In genomic region chr3:104817481-104817990, GRCm38 (mm10) we compare ENCODE assay signal across 8 mouse cellular contexts. TPM values are rescaled to one million over a fixed set of nuclear protein-coding genes. Genes with fewer than 3 reads are reported as not detected.
DNase-seq lines count a peak whose midpoint lies in the region; ATAC-seq and TF ChIP-seq lines count a peak whose summit lies in the region.

No protein-coding gene starts in this region.

- peaks cover 0 to 12% of the 10 kb centered on the region in 2 experiments; a peak in 2 of 4 replicates for H3K36me3 ChIP-seq in MEL (ENCODE audit: control insufficient read depth in 1 of 2, insufficient read depth in 2 of 2, low read length in 2 of 2)
- H3K36me3 ChIP-seq in forebrain, postnatal 0 days (ENCODE audit: insufficient read depth) = 0 out of 2 replicates have a peak, but pooled peaks cover 5% of the 10 kb centered on the region
- no peaks in the 10 kb centered on the region for H3K36me3 ChIP-seq in hindbrain, embryonic 11.5 days (ENCODE audit: control insufficient read depth, insufficient read depth, low read length)

- DNase-seq in MEL (ENCODE audit: low read depth, low spot score) = peak; percentile 46
- peak; percentile 25 to 48 for DNase-seq in cerebellum, adult 2 months
- DNase-seq in forebrain, postnatal 0 days = peak; percentile 61
- DNase-seq in hindbrain, embryonic 11.5 days (ENCODE audit: low spot score) = peak; percentile 67
- peak; percentile 43 to 47 for DNase-seq in layer of hippocampus, postnatal 25 days (ENCODE audit: extremely low spot score in 1 of 2, low spot score in 1 of 2)
- DNase-seq in lung, postnatal 4 days = peak; percentile 73 to 77
- peak; percentile 75 for DNase-seq in retina, postnatal 1 day
- DNase-seq in urinary bladder, adult 2 months (ENCODE audit: low spot score) = peak; percentile 59

- TF ChIP-seq POLR2A in MEL (IDR thresholded peaks at IDR 0.05; ENCODE audit: control insufficient read depth in 1 of 2, insufficient read depth in 1 of 2, low read depth in 1 of 2, low read length in 2 of 2, poor library complexity in 1 of 2) = no peak; a peak in 1 of 4 replicates
- no peak for TF ChIP-seq POLR2A in cerebellum, adult 2 months (IDR thresholded peaks at IDR 0.05; ENCODE audit: borderline replicate concordance, insufficient read depth, low read length)

- no peaks in the 10 kb centered on the region for H3K27me3 ChIP-seq in MEL (ENCODE audit: control insufficient read depth in 1 of 2, insufficient read depth in 2 of 2, low read length in 2 of 2)
- no peaks in the 10 kb centered on the region for H3K27me3 ChIP-seq in cerebellum, adult 2 months (ENCODE audit: control insufficient read depth, insufficient read depth, low read length)
- H3K27me3 ChIP-seq in forebrain, postnatal 0 days (ENCODE audit: insufficient read depth, low read length) = no peaks in the 10 kb centered on the region
- no peaks in the 10 kb centered on the region for H3K27me3 ChIP-seq in hindbrain, embryonic 11.5 days (ENCODE audit: control insufficient read depth, insufficient read depth, low read length)

- TF ChIP-seq RAD21 in MEL (IDR thresholded peaks at IDR 0.05; ENCODE audit: low read depth, low read length) = no peak

- H3K4me1 ChIP-seq in MEL (ENCODE audit: control insufficient read depth in 1 of 2, insufficient read depth in 2 of 2, low read length in 2 of 2) = peaks cover 0 to 8% of the 10 kb centered on the region in 2 experiments; a peak in 3 of 4 replicates
- H3K4me1 ChIP-seq in cerebellum, adult 2 months (ENCODE audit: control insufficient read depth, insufficient read depth, low read length) = no peaks in the 10 kb centered on the region
- H3K4me1 ChIP-seq in forebrain, postnatal 0 days (ENCODE audit: insufficient read depth) = no peaks in the 10 kb centered on the region
- H3K4me1 ChIP-seq in hindbrain, embryonic 11.5 days (replicated peaks; ENCODE audit: control insufficient read depth, insufficient read depth, low read length) = no peaks in the 10 kb centered on the region

- no peak for TF ChIP-seq EP300 in MEL (IDR thresholded peaks at IDR 0.05; ENCODE audit: low read depth in 1 of 2, low read length in 2 of 2)

- peaks cover 4% of the 10 kb centered on the region; the same call in 1 of the 2 replicates for H3K79me2 ChIP-seq in MEL (ENCODE audit: control insufficient read depth, insufficient read depth, low read length, poor library complexity)

- peak overlapping the region; percentile 79 for H3K9ac ChIP-seq in MEL (ENCODE audit: control insufficient read depth, low read depth, low read length, poor library complexity, severe bottlenecking)
- peak overlapping the region; percentile 62 for H3K9ac ChIP-seq in forebrain, postnatal 0 days
- H3K9ac ChIP-seq in hindbrain, embryonic 11.5 days (ENCODE audit: low read depth, low read length) = peak overlapping the region; percentile 79

- no peak for TF ChIP-seq CTCF in MEL (IDR thresholded peaks at IDR 0.05 in 2 of 3, conservative IDR thresholded peaks at IDR 0.05 in 1 of 3; ENCODE audit: control insufficient read depth in 1 of 3, insufficient read depth in 1 of 3, low read depth in 2 of 3, low read length in 3 of 3, poor library complexity in 1 of 3, severe bottlenecking in 1 of 3)
- no peak for TF ChIP-seq CTCF in cerebellum, adult 2 months (IDR thresholded peaks at IDR 0.05; ENCODE audit: borderline replicate concordance, insufficient read depth, low read depth, low read length)
- TF ChIP-seq CTCF in forebrain, postnatal 0 days (IDR thresholded peaks at IDR 0.05; ENCODE audit: low read depth) = no peak

- H3K4me3 ChIP-seq in MEL (ENCODE audit: control insufficient read depth in 1 of 2, insufficient read depth in 1 of 2, low read depth in 2 of 2, low read length in 2 of 2) = peak overlapping the region; percentile 82 to 95
- H3K4me3 ChIP-seq in cerebellum, adult 2 months (replicated peaks; ENCODE audit: insufficient read depth, low read depth, low read length) = peak overlapping the region; percentile 66
- peak overlapping the region; percentile 69 for H3K4me3 ChIP-seq in forebrain, postnatal 0 days (ENCODE audit: low read depth, low read length)
- peak overlapping the region; percentile 64 for H3K4me3 ChIP-seq in hindbrain, embryonic 11.5 days (ENCODE audit: low read depth, low read length)

- H3K4me2 ChIP-seq in forebrain, postnatal 0 days (ENCODE audit: low read depth) = peak overlapping the region; percentile 94
- H3K4me2 ChIP-seq in hindbrain, embryonic 11.5 days (replicated peaks; ENCODE audit: low read depth, low read length) = peak overlapping the region; percentile 96

- peak overlapping the region; percentile 80 for H3K27ac ChIP-seq in MEL (ENCODE audit: control insufficient read depth, low read depth, low read length)
- H3K27ac ChIP-seq in cerebellum, adult 2 months (ENCODE audit: insufficient read depth, low read length) = no peak overlapping the region
- peak overlapping the region; percentile 69 for H3K27ac ChIP-seq in forebrain, postnatal 0 days (ENCODE audit: low read depth, low read length)
- H3K27ac ChIP-seq in hindbrain, embryonic 11.5 days (ENCODE audit: low read depth, low read length) = no peak overlapping the region; the same call in 1 of the 2 replicates

- ATAC-seq in forebrain, postnatal 0 days = peak; percentile 83
- ATAC-seq in hindbrain, embryonic 11.5 days (ENCODE audit: low FRiP score) = peak; percentile 65

- H3K9me3 ChIP-seq in MEL (replicated peaks; ENCODE audit: insufficient read depth, low read length) = no peaks in the 10 kb centered on the region
- no peaks in the 10 kb centered on the region for H3K9me3 ChIP-seq in forebrain, postnatal 0 days (ENCODE audit: low read length)
- no peaks in the 10 kb centered on the region for H3K9me3 ChIP-seq in hindbrain, embryonic 11.5 days (ENCODE audit: control insufficient read depth, low read length)

- WGBS in cerebellum, adult 2 months = 2% methylated on average over 46 of the region's 46 CpGs
- under 1% methylated on average over 42 of the region's 46 CpGs for whole genome bisulfite sequencing in forebrain, postnatal 0 days
- WGBS in hindbrain, embryonic 11.5 days = 0% methylated on average over 44 of the region's 46 CpGs

TF ChIP-seq in MEL, 35 proteins besides CTCF, POLR2A, EP300 and RAD21 (continues in another document):
- TF ChIP-seq ZC3H11A (IDR thresholded peaks at IDR 0.05; ENCODE audit: low read depth, low read length) = no peak

RNA-seq across cellular contexts. Expression of gene Mov10, which starts 0.8 kb away (rescaled TPM):
- 7.1 and 7.6 TPM in 2 replicates for total RNA-seq in MEL (2012; rRNA removed)
- polyA plus RNA-seq in MEL (2012; ENCODE audit: insufficient read depth in 1 of 2, insufficient read length in 2 of 2, low read depth in 1 of 2, low replicate concordance in 2 of 2, missing spikeins in 1 of 2) = 10 to 100 TPM in 1 of 2 experiments, not detected in 1; 32.5 TPM
- 3.2 and 4.1 TPM in 2 replicates for polyA plus RNA-seq in cerebellum, adult 2 months (2012; rRNA removed)
- 3.9 and 7.7 TPM in 2 replicates for total RNA-seq in forebrain, postnatal 0 days (2014; rRNA removed)
- 3.9 and 4.6 TPM in 2 replicates for polyA plus RNA-seq in forebrain, postnatal 0 days (2015; fragmentation: Nextera tagmentation; extraction: Ambion mirVana)
- polyA plus RNA-seq in hindbrain, embryonic 11.5 days (2014; fragmentation: Nextera tagmentation; extraction: Ambion mirVana) = 15.1 and 15.2 TPM in 2 replicates
- 10 to 100 TPM in 1 of 2 experiments, 1 to 10 TPM in 1; 7.0 to 12.5 TPM for total RNA-seq in layer of hippocampus, postnatal 25 days (2021)
- 7.5 and 11.2 TPM in 2 replicates for polyA plus RNA-seq in urinary bladder, adult 2 months (2012; rRNA removed)

RNA-seq across cellular contexts. Expression of gene Rhoc, which starts 29.4 kb away (rescaled TPM):
- total RNA-seq in MEL (2012; rRNA removed) = not detected in 2 replicates
- under 1 TPM in 1 of 2 experiments, not detected in 1; 0.21 TPM for polyA plus RNA-seq in MEL (2012; ENCODE audit: insufficient read depth in 1 of 2, insufficient read length in 2 of 2, low read depth in 1 of 2, low replicate concordance in 2 of 2, missing spikeins in 1 of 2)
- 30.6 and 31.2 TPM in 2 replicates for polyA plus RNA-seq in cerebellum, adult 2 months (2012; rRNA removed)
- total RNA-seq in forebrain, postnatal 0 days (2014; rRNA removed) = 38.0 and 42.7 TPM in 2 replicates
- polyA plus RNA-seq in forebrain, postnatal 0 days (2015; fragmentation: Nextera tagmentation; extraction: Ambion mirVana) = 42.5 and 45.1 TPM in 2 replicates
- 99.1 and 105 TPM in 2 replicates for polyA plus RNA-seq in hindbrain, embryonic 11.5 days (2014; fragmentation: Nextera tagmentation; extraction: Ambion mirVana)
- 10 to 100 TPM; 25.8 to 26.2 TPM for total RNA-seq in layer of hippocampus, postnatal 25 days (2021)
- polyA plus RNA-seq in urinary bladder, adult 2 months (2012; rRNA removed) = 124 and 138 TPM in 2 replicates

RNA-seq across cellular contexts. Expression of gene Fam19a3, which starts 35.9 kb away (rescaled TPM):
- total RNA-seq in MEL (2012; rRNA removed) = not detected in 2 replicates
- polyA plus RNA-seq in MEL (2012; ENCODE audit: insufficient read depth in 1 of 2, insufficient read length in 2 of 2, low read depth in 1 of 2, low replicate concordance in 2 of 2, missing spikeins in 1 of 2) = under 1 TPM in 1 of 2 experiments, not detected in 1; 0.03 TPM
- polyA plus RNA-seq in cerebellum, adult 2 months (2012; rRNA removed) = 0.41 and 0.43 TPM in 2 replicates
- total RNA-seq in forebrain, postnatal 0 days (2014; rRNA removed) = 0.08 and 0.10 TPM in 2 replicates
- polyA plus RNA-seq in forebrain, postnatal 0 days (2015; fragmentation: Nextera tagmentation; extraction: Ambion mirVana) = 0.05 and 0.18 TPM in 2 replicates
- 0.09 TPM in 1 of 2 replicates, not detected in the other for polyA plus RNA-seq in hindbrain, embryonic 11.5 days (2014; fragmentation: Nextera tagmentation; extraction: Ambion mirVana)
- not detected for total RNA-seq in layer of hippocampus, postnatal 25 days (2021)
- polyA plus RNA-seq in urinary bladder, adult 2 months (2012; rRNA removed) = 0.18 and 0.45 TPM in 2 replicates

RNA-seq across cellular contexts. Expression of gene Ppm1j, which starts 36.7 kb away (rescaled TPM):
- 0.54 and 2.2 TPM in 2 replicates for total RNA-seq in MEL (2012; rRNA removed)
- 1 to 10 TPM in 1 of 2 experiments, not detected in 1; 2.7 TPM for polyA plus RNA-seq in MEL (2012; ENCODE audit: insufficient read depth in 1 of 2, insufficient read length in 2 of 2, low read depth in 1 of 2, low replicate concordance in 2 of 2, missing spikeins in 1 of 2)
- polyA plus RNA-seq in cerebellum, adult 2 months (2012; rRNA removed) = 4.5 and 6.1 TPM in 2 replicates
- 2.5 and 2.6 TPM in 2 replicates for total RNA-seq in forebrain, postnatal 0 days (2014; rRNA removed)
- 2.0 TPM in 2 replicates for polyA plus RNA-seq in forebrain, postnatal 0 days (2015; fragmentation: Nextera tagmentation; extraction: Ambion mirVana)
- polyA plus RNA-seq in hindbrain, embryonic 11.5 days (2014; fragmentation: Nextera tagmentation; extraction: Ambion mirVana) = 0.48 and 1.3 TPM in 2 replicates
- total RNA-seq in layer of hippocampus, postnatal 25 days (2021) = under 1 TPM; 0.63 to 0.79 TPM
- polyA plus RNA-seq in urinary bladder, adult 2 months (2012; rRNA removed) = 2.1 and 2.2 TPM in 2 replicates

RNA-seq across cellular contexts. Expression of gene St7l, which starts 46.3 kb away (rescaled TPM):
- total RNA-seq in MEL (2012; rRNA removed) = 7.9 and 8.6 TPM in 2 replicates
- polyA plus RNA-seq in MEL (2012; ENCODE audit: insufficient read depth in 1 of 2, insufficient read length in 2 of 2, low read depth in 1 of 2, low replicate concordance in 2 of 2, missing spikeins in 1 of 2) = 1 to 10 TPM in 1 of 2 experiments, not detected in 1; 8.0 TPM
- polyA plus RNA-seq in cerebellum, adult 2 months (2012; rRNA removed) = 13.7 and 14.7 TPM in 2 replicates
- 41.5 and 46.5 TPM in 2 replicates for total RNA-seq in forebrain, postnatal 0 days (2014; rRNA removed)
- 31.2 and 35.4 TPM in 2 replicates for polyA plus RNA-seq in forebrain, postnatal 0 days (2015; fragmentation: Nextera tagmentation; extraction: Ambion mirVana)
- 35.3 and 43.8 TPM in 2 replicates for polyA plus RNA-seq in hindbrain, embryonic 11.5 days (2014; fragmentation: Nextera tagmentation; extraction: Ambion mirVana)
- 10 to 100 TPM; 36.1 to 43.6 TPM for total RNA-seq in layer of hippocampus, postnatal 25 days (2021)
- polyA plus RNA-seq in urinary bladder, adult 2 months (2012; rRNA removed) = 16.4 and 18.1 TPM in 2 replicates

Comparison
In these comparisons a context has a peak if more than half of its experiments do, and no peak if none do; other contexts are left out.
1. H3K27ac ChIP-seq: peak in MEL (single experiment) and forebrain, postnatal 0 days (single experiment); none in cerebellum, adult 2 months (single experiment) and hindbrain, embryonic 11.5 days (single experiment).
2. RNA of gene Rhoc, which starts 29.4 kb away (polyA plus RNA-seq): 124 to 138 TPM in urinary bladder, adult 2 months, 99.1 to 105 TPM in hindbrain, embryonic 11.5 days, 42.5 to 45.1 TPM in forebrain, postnatal 0 days and 30.6 to 31.2 TPM in cerebellum, adult 2 months; 0.21 TPM in MEL; every median in the first group is over 10 times any median in the second.
3. Peak in every context shown above with its lines, with median percentiles within 50 percentile points of each other: DNase-seq, H3K4me3 ChIP-seq and H3K9ac ChIP-seq.